Mouse (Mus musculus) lung, postnatal 0 days (tissue): ENCODE data around the gene Ncoa4.

Source experiments
- CTCF ChIP-seq: IDR thresholded peaks from 2 replicates; pipeline ENCODE4 v1.5.1; 2016; ENCODE audit warnings: antibody characterized with exemption, mild to moderate bottlenecking
- EP300 ChIP-seq: IDR thresholded peaks from 2 replicates; pipeline ENCODE4 v1.6.1; 2016; ENCODE audit warnings: antibody characterized with exemption, mild to moderate bottlenecking, control low read depth

DNA sequence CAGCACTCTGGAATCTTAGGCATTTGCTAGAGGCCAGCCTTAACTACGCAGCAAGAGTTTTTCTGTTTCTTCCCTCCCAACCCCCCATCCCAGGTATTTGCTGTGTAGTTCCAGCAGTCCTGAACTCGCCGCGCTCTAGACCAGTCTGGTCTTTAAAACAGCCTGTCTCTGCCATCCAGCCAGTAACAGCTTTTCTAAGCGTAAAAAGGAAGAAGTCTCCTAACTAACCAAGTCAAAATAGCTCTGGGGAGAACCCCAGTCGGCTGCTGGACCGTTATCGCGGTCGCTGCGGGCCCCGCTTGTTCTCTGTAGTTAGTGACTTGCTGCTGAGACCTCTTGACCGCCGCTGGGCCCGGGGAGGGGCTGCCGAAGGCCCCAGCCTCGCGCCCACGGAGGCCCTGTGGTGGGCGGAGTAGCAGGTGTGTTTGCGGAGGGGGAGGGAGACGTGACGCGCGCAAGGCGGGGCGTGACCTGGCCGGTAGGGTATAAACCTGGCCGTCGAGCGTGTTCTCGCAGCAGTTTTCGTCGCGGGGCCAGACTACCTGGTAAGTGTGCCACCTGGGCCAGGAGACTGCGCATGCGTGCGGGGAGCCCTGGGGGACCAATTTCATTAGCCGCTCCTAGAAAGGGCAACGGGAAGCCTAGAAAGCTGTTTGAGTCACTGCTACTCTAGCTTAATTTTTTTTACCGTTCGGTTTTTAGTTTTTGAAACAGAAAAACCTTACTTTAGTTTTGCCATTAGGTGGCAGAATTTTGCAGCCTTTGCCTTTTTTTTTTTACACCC is 5.8 kb downstream of the Ncoa4 start:
- TF ChIP-seq CTCF = no peak
- TF ChIP-seq EP300 = no peak
